Mouse (Mus musculus) neural tube, embryonic 12.5 days (tissue): ENCODE measurements around the gene Rad51c. TPM values are rescaled to one million over a fixed set of nuclear protein-coding genes. Genes with fewer than 3 reads are reported as not detected.
A peak's percentile ranks its signal among the peaks of the same experiment; 100 is the strongest.
"Not testable (repeated sequence)": the region's sequence is repeated elsewhere in the genome, so short reads cannot be mapped to it uniquely, and the experiment has no call there.

Source experiments
- ATAC-seq: fragments of 200-750 bp; cut with Nextera tagmentation; 2 replicates; pipeline ENCODE4 v1.8.0; 2017; ENCODE audit warnings: low read depth, mild to moderate bottlenecking, moderate TSS enrichment, moderate library complexity; ENCODE audit not compliant: low FRiP score
- H3K27ac ChIP-seq: fragments of 300-500 bp; sonication (generic); 2 replicates; pipeline ENCODE4 v1.5.1; 2016
- H3K27me3 ChIP-seq: fragments of 300-500 bp; sonication (generic); replicated peaks from 2 replicates; pipeline ENCODE4 v1.6.1; 2016; ENCODE audit warnings: mild to moderate bottlenecking
- H3K36me3 ChIP-seq: fragments of 300-500 bp; sonication (generic); 2 replicates; pipeline ENCODE4 v1.6.1; 2016; ENCODE audit warnings: mild to moderate bottlenecking
- H3K4me1 ChIP-seq: fragments of 300-500 bp; sonication (generic); 2 replicates; pipeline ENCODE4 v1.6.1; 2016
- H3K4me2 ChIP-seq: fragments of 300-500 bp; sonication (generic); replicated peaks from 2 replicates; pipeline ENCODE4 v1.6.1; 2016; ENCODE audit warnings: mild to moderate bottlenecking
- H3K4me3 ChIP-seq: fragments of 300-500 bp; sonication (generic); 2 replicates; pipeline ENCODE4 v1.5.1; 2016
- H3K9ac ChIP-seq: fragments of 300-500 bp; sonication (generic); 2 replicates; pipeline ENCODE4 v1.6.1; 2016; ENCODE audit warnings: mild to moderate bottlenecking
- H3K9me3 ChIP-seq: fragments of 300-500 bp; sonication (generic); 2 replicates; pipeline ENCODE4 v1.6.1; 2016; ENCODE audit warnings: mild to moderate bottlenecking
- WGBS: fragments of 180-500 bp; shearing (Covaris S2); methylation state at CpG from one replicate; pipeline ENCODE4 v1.1.7; 2016; 5-methylcytosine and 5-hydroxymethylcytosine counted together
- polyA plus RNA-seq: library from polyadenylated mRNA; unstranded; fragments of >200 nt; fragmentation: Nextera tagmentation; extraction: Ambion mirVana; gene quantifications from 2 replicates; pipeline ENCODE4 v1.2.1, GENCODE M21; 2016

The Rad51c gene
- 9.0 and 10.5 TPM in 2 replicates for polyA plus RNA-seq

DNA sequence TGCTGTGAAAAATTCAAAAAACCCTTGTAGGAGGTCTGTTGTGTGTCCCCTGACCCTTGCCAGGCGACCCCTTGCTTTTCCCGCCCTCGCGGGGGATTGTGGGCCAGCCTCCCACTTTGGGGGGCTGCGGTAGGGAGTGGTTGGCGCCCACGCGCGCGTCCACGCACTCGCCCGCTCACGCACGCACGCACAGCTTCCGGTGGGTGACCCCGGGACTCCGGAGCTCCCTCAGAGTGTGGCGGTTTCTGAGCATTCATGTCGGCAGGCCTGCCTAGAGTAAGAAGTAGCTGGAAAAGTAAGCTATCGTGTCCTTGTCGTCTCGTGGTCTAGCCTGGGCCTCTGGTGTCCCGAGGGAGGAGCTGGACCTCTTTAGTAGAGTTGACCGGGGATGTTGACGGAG, at the start of gene Rad51c, which contains the start of gene Tex14:
Gene Rad51c, minus strand, starts transcription at position 79 of the 400 bp plus-strand sequence.
Gene Tex14, plus strand, starts transcription at position 190 of the 400 bp plus-strand sequence.
- 83% methylated on average over 27 of the region's 27 CpGs for WGBS
- no peaks in the 10 kb centered on the region for H3K9me3 ChIP-seq
- H3K36me3 ChIP-seq, result no peaks in the 10 kb centered on the region
- no peaks in the 10 kb centered on the region for H3K27me3 ChIP-seq
- H3K4me2 ChIP-seq, result peak within 1 kb of the TSS; percentile 67
- peak within 1 kb of the TSS; percentile 86 for H3K27ac ChIP-seq
- peak within 1 kb of the TSS; percentile 72 for H3K9ac ChIP-seq
- no peaks in the 10 kb centered on the region for H3K4me1 ChIP-seq
- H3K4me3 ChIP-seq, result peak within 1 kb of the TSS; percentile 57
- peak; percentile 52; the same call in 1 of the 2 replicates for ATAC-seq

DNA sequence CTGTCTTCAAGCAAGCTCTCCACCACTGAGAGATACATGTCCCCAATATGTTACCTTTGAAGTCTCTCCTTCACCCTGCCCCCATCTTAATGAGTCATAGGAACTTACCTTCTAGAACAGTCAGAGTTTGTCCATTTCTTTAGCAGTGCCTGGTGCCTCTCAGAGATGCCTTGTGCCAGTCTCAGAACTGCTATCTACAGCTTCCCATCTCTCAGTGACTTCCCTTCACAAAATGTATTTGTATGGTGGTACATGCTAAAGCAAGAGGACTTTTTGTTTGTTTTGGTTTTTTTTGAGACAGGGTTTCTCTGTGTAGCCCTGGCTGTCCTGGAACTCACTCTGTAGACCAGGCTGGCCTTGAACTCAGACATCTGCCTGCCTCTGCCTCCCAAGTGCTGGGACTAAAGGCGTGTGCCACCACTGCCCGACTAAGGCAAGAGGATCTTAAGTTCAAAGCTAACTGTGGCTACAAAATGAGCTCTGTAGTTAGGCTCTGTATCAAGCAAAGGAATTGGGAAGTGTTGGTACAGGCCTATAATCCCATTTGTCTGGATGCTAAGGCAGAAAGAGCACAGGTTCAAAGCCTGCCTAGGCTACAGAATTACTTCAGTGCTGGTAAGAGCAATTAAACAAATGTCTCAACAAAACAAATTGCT, 49.4 kb upstream of the Rad51c start:
- 89% methylated on average over 2 of the region's 2 CpGs for WGBS
- no peak overlapping the region for H3K27ac ChIP-seq
- no peak for ATAC-seq
- no peaks in the 10 kb centered on the region for H3K4me1 ChIP-seq
- H3K4me2 ChIP-seq, result no peak overlapping the region
- no peak overlapping the region for H3K9ac ChIP-seq
- H3K36me3 ChIP-seq, result no peaks in the 10 kb centered on the region
- no peaks in the 10 kb centered on the region for H3K9me3 ChIP-seq
- no peak overlapping the region for H3K4me3 ChIP-seq
- no peaks in the 10 kb centered on the region for H3K27me3 ChIP-seq

DNA sequence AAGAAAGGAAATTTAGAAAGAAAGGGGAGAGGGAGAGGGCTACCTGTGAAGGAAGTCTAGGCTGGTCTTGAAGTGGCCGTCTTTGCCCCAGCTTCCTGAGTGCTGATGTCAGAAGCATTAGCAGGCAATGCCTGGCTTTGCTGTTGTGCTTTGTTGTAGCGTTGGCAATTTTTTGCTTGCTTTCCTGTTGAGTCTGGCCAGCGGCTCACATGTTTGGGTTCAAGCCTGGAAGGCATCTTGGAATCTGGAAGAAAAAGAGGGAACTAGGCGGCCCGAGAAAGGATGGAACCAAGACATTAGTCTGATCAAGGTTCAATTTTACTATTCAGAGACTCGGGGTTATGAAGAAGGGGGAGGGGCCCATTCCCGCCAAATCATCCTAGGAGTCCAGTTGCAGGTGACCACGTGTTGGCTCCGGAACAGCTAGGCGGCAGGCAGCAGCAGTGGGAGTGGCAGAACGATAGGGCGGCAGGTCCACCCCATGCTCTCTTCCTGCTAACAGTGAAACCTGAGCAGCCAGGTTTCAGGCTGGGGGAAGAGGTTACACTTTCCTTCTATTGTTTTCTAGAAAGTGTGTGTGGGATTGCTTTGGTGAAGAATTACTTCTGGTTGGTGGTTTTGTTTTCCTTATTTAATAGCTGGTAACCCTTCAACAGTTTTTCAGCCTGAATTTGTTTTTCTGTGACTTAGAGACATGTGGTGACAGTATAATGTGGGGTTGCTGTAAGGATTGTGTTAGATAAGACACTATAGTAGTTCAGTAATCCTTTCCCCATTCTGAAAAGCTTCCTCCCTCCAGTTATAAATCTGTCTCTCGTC, 48.7 kb upstream of the Rad51c start:
- H3K9me3 ChIP-seq, result no peaks in the 10 kb centered on the region
- H3K4me3 ChIP-seq, result no peak overlapping the region
- H3K4me1 ChIP-seq, result no peaks in the 10 kb centered on the region
- no peaks in the 10 kb centered on the region for H3K27me3 ChIP-seq
- no peak for ATAC-seq
- H3K4me2 ChIP-seq, result no peak overlapping the region
- no peaks in the 10 kb centered on the region for H3K36me3 ChIP-seq
- 30% methylated on average over 13 of the region's 13 CpGs for WGBS
- H3K27ac ChIP-seq, result no peak overlapping the region
- no peak overlapping the region for H3K9ac ChIP-seq

DNA sequence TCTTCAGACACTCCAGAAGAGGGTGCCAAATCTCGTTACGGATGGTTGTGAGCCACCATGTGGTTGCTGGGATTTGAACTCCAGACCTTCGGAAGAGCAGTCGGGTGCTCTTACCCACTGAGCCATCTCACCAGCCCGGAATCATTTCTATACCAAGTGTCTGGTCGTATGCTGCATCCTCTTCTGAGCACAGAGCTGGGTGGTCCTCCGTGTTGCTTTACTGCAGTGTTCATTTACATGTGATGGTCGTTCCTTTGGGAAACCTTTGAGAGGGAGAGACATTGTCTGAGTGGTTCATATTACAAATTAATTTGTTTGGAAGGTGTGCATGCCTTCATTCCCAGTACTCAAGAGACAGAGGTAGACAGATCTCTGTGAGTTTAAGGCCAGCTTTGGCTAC, 48.0 kb upstream of the Rad51c start:
- not testable (repeated sequence) for H3K4me3 ChIP-seq, H3K27ac ChIP-seq, H3K4me2 ChIP-seq, H3K9ac ChIP-seq, ATAC-seq, H3K27me3 ChIP-seq, H3K36me3 ChIP-seq, H3K9me3 ChIP-seq, H3K4me1 ChIP-seq
- 73% methylated on average over 8 of the region's 8 CpGs for WGBS

DNA sequence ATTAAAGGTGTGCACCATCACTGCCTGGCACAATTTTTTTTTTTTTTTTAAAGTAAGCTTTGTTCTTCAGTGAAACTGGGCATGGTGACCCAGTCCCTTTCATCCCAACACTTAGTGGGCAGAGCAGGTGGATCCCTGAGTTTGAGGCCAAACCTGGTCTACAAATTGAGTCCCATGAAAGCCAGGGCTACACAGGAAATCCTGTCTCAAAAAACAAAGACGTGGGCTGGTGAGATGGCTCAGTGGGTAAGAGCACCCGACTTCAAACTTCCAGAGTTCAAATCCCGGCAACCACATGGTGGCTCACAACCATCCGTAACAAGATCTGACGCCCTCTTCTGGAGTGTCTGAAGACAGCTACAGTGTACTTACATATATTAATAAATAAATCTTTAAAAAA, 45.1 kb upstream of the Rad51c start:
- H3K9me3 ChIP-seq, H3K36me3 ChIP-seq, H3K4me3 ChIP-seq, H3K4me1 ChIP-seq, H3K27ac ChIP-seq, H3K9ac ChIP-seq, H3K4me2 ChIP-seq, H3K27me3 ChIP-seq, ATAC-seq: not testable (repeated sequence)
- 65% methylated on average over 5 of the region's 5 CpGs for WGBS

DNA sequence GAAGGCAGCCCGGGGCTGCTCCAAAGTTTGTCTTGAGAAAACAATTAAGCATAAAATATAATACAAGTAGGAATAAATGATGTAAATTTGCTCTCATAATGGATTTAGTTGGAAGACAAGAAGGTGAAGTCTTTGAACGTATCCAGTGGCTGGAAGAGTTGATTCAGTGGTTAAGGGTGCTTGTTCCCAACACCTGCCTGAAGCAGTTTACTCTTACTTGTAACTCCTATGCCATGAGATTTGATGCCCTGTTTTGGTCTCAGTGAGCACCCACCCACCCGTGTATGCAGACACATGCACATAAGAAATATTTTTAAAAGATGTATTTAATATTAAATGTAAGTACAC, 44.4 kb upstream of the Rad51c start:
- no peak overlapping the region for H3K9ac ChIP-seq
- no peaks in the 10 kb centered on the region for H3K4me1 ChIP-seq
- no peak overlapping the region for H3K4me2 ChIP-seq
- 12% methylated on average over 3 of the region's 3 CpGs for WGBS
- no peak overlapping the region for H3K27ac ChIP-seq
- no peak for ATAC-seq
- no peak overlapping the region for H3K4me3 ChIP-seq
- H3K36me3 ChIP-seq, result no peaks in the 10 kb centered on the region
- no peaks in the 10 kb centered on the region for H3K9me3 ChIP-seq
- H3K27me3 ChIP-seq, result no peaks in the 10 kb centered on the region

DNA sequence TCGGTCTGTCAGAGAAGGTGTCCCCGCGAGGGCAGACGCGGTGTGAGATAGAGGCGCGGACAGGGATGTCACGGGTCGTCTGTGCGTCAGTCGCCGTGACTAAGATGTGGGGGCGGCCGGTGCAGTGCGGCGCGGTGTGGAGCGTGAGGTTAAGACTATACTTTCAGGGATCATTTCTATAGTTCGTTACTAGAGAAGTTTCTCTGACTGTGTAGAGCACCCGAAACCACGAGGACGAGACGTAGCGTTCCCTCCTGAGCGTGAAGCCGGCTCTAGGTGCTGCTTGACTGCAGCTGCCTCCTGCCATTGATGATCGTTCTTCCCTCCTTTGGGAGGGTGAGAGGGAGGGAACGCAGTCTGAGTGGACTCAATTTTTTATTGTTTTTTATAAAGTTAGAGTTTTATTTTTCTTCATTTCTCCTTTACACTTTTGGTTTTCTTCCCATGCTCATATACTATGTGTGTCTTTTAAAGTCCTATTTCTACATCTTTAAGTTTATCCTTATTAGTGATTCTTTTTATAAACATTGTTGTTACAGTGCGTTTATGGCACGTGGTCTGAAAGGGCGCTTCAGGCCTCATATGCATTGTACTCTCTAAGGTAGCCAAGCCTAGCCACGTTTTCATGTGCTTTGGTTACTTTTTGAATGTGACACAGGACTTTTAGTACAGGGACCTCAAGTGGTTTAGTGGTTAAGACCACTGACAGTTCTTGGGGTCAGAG, 43.9 kb upstream of the Rad51c start:
- H3K9ac ChIP-seq, H3K27me3 ChIP-seq, H3K27ac ChIP-seq, H3K36me3 ChIP-seq, H3K4me3 ChIP-seq, H3K9me3 ChIP-seq, H3K4me1 ChIP-seq: not testable (repeated sequence)
- ATAC-seq, result peak; percentile 97
- under 1% methylated on average over 6 of the region's 32 CpGs for WGBS
- H3K4me2 ChIP-seq, result peak overlapping the region; percentile 60; the same call in 1 of the 2 replicates

DNA sequence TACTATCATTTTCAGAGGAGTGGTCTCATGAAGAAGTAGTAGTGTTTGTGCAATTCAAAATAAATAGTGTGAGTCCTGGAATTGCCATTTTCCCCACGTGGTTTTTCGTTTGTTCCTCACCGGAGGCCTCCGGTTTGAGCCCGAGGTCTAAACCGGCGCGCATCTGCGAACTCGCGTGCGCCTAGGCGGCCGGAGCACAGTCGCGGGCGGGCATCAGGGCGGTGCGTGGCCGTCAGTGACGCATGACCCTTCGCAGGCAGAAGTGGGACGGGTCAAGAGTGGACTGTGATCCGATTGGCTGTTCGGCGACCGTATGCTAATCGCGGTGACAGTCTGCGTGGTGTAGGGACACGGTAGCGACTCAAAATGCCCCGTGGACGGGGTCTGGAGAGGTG, 43.3 kb upstream of the Rad51c start:
- not testable (repeated sequence) for H3K27ac ChIP-seq, H3K27me3 ChIP-seq, H3K4me1 ChIP-seq, H3K36me3 ChIP-seq, H3K9me3 ChIP-seq
- ATAC-seq, result peak; percentile 95
- H3K4me3 ChIP-seq, result peak overlapping the region; percentile 33
- peak overlapping the region; percentile 60 for H3K4me2 ChIP-seq
- peak overlapping the region; percentile 42; the same call in 1 of the 2 replicates for H3K9ac ChIP-seq
- under 1% methylated on average over 34 of the region's 34 CpGs for WGBS

DNA sequence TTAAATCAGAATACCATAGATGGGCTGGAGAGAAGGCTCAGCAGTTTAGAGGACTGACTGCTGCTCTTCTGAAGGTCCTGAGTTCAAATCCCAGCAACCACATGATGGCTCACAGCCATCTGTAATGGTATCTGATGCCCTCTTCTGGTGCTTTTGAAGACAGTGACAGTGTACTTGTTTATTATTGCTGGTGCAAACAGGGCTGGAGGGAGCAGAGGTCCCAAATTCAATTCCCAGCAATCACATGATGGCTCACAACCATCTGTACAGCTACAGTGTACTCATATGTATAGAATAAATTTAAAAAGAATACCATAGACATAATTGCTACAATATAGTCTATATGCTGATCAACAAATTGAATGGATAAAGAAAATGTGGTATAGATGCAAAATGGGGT, 42.7 kb upstream of the Rad51c start:
- Histone ChIP-seq H3K9me3 (no peaks in the 10 kb centered on the region), H3K4me2 (no peak overlapping the region), H3K27me3 (no peaks in the 10 kb centered on the region), H3K27ac (no peak overlapping the region), H3K9ac (no peak overlapping the region), H3K4me1 (no peaks in the 10 kb centered on the region), H3K36me3 (no peaks in the 10 kb centered on the region), H3K4me3 (no peak overlapping the region)
- ATAC-seq, result no peak

DNA sequence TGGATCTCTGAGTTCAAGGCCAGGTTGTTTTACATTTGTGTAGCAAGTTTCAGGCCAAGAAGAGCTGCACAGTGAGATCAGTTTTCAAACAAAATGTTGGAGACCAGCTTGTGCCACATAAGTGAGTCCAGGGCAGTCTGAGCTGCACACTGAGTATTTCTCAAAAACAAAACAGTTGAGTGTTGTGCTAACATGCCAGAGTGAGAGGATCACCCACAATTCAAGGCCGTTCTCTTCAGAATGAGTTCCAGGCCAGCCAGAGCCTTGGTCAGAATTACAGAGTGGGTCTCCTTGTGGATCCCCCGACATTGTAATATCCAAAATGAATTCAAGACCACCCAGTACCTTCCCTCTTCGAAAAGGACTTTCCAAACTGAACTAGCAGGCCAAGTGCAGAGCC, 41.4 kb upstream of the Rad51c start:
- Histone ChIP-seq H3K9me3 (no peaks in the 10 kb centered on the region), H3K36me3 (no peaks in the 10 kb centered on the region), H3K4me3 (no peak overlapping the region), H3K4me1 (no peaks in the 10 kb centered on the region), H3K27ac (no peak overlapping the region), H3K4me2 (no peak overlapping the region), H3K27me3 (no peaks in the 10 kb centered on the region), H3K9ac (no peak overlapping the region)
- no peak for ATAC-seq
- WGBS, result 90% methylated on average over 3 of the region's 3 CpGs

DNA sequence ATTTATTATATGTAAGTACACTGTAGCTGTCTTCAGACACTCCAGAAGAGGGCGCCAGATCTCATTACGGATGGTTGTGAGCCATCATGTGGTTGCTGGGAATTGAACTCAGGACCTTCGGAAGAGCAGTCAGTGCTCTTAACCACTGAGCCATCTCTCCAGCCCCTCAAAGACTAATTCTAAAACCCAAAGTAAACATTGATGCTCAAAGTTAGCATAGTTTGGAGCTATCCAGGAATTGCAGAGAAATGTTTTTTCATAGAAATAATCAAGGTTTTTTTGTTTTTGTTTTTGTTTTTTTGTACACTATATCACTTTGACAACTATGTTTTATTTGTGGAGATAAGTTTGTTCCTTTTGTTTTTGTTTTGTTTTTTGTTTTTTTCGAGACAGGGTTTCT, 40.8 kb upstream of the Rad51c start:
- H3K9me3 ChIP-seq, H3K27me3 ChIP-seq, H3K4me2 ChIP-seq, H3K36me3 ChIP-seq, H3K9ac ChIP-seq, H3K4me3 ChIP-seq, ATAC-seq, H3K27ac ChIP-seq, H3K4me1 ChIP-seq: not testable (repeated sequence)
- 53% methylated on average over 4 of the region's 4 CpGs for WGBS

DNA sequence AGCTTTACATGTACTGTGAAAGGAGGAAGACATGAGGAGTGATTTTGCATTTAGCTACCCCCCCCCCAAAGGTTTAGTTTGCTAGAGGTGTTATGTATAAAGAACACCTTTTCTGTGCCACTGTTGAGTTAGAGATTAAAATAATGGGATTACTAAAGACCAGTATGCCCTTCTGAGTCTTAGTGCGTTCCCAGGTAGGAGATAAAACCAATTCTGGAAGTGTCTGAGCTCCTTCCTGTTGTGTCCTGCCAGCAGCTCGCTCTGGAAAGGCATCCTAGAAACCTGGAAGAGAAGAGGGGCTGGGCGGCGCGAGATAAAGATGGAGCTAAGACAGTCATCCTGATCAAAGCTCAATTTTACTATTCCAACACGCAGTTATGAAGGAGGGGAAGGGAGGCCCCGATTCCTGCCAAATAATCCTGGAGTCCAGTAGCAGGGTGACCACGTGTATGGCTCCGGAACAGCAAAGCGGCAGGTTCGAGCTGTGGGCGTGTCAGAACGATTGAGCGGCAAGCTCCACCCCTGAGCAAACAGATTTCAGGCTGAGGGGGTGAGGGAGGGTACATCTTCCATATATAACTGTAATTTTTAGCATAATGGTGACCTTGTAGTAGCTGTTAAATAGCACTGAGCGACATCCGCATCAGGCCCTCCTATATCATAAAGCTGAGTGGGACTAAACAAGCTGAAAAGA, 40.1 kb upstream of the Rad51c start:
- H3K9ac ChIP-seq, result no peak overlapping the region
- H3K9me3 ChIP-seq, result no peaks in the 10 kb centered on the region
- no peaks in the 10 kb centered on the region for H3K27me3 ChIP-seq
- ATAC-seq, result no peak
- peak overlapping the region; percentile 26 for H3K4me2 ChIP-seq
- WGBS, result 10% methylated on average over 16 of the region's 16 CpGs
- no peak overlapping the region for H3K27ac ChIP-seq
- no peak overlapping the region for H3K4me3 ChIP-seq
- no peaks in the 10 kb centered on the region for H3K36me3 ChIP-seq
- H3K4me1 ChIP-seq, result no peaks in the 10 kb centered on the region
